Mouse (Mus musculus) left cerebral cortex, adult 11 months (tissue): ENCODE measurements around the gene Zfand4.

ENCODE experiments used
- DNase-seq: peaks from one replicate; pipeline ENCODE4 v3.0.0; 2022; ENCODE audit warnings: low spot score

The Zfand4 gene

GRCm38 (mm10) chr6:116374136-116374535, 110.1 kb downstream of the Zfand4 start:
- no peak for DNase-seq

- no peak for DNase-seq
Measured at GRCm38 (mm10) chr6:116374618-116375017, 110.6 kb downstream of the Zfand4 start.

DNA sequence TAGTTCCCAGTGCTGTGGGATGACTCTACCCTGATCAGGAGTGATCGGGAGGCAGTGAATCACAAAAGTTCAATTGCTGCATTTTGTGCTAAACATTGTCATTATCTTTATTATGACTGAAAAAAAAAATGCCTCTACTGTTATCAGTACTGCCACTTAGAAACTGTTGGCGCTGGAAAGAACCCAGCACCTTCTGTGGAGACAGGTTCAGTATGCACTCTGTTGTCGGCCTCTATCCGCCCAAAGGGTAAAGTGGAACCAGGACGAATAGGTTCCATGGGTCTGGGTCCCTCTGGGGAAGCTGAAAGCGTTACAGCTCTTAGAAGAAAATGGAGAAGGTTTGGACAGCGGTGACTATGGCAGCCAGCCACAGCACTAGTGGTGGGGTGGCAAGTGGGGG, 114.9 kb downstream of the Zfand4 start:
- no peak for DNase-seq
